ENCODE assay signal across 20 mouse cellular contexts in the genomic region with DNA sequence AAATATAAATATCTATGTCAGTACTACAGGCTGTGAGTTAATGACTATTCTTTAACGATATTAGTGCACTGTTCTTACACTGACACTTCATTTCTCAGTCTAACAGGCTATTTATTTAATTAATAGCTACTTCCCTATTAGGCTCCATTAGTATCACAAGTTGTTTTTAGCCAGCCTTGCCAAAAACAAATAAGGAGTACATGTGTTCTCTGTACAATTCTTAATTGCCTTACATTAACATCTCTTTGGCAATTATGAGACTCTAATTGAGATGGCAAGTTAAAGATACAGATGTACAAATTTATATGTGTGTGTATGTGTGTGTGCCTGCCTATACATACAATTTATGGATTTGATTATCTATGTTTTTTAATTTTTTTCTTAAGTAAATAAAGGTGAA.
DNase-seq lines count a peak whose midpoint lies in the region; ATAC-seq and TF ChIP-seq lines count a peak whose summit lies in the region.
"Had no signal": no experiment of that assay in that cellular context is flagged by ENCODE, and none has a peak within 500 bp of the region (broad histone marks: within the 10 kb centered on the region; RNA-seq: fewer than 3 reads in every experiment).

No protein-coding gene starts in this region.

- 38% methylated on average over 1 of the region's 1 CpGs for WGBS in forebrain, embryonic 13.5 days
- WGBS in forebrain, postnatal 0 days = 32% methylated on average over 1 of the region's 1 CpGs
- 29% methylated on average over 1 of the region's 1 CpGs for WGBS in forebrain, embryonic 16.5 days
- WGBS in forebrain, embryonic 12.5 days = 65% methylated on average over 1 of the region's 1 CpGs

- no peaks in the 10 kb centered on the region for H3K9me3 ChIP-seq in forebrain, embryonic 13.5 days (replicated peaks)
- no peaks in the 10 kb centered on the region for H3K9me3 ChIP-seq in forebrain, postnatal 0 days (ENCODE audit: low read length)
- no peaks in the 10 kb centered on the region for H3K9me3 ChIP-seq in forebrain, embryonic 16.5 days (ENCODE audit: control insufficient read depth, low read length)
- H3K9me3 ChIP-seq in forebrain, embryonic 12.5 days = no peaks in the 10 kb centered on the region
- H3K9me3 ChIP-seq: embryonic facial prominence, embryonic 10.5 days; embryonic facial prominence, embryonic 12.5 days; G1E had no signal

- no peak overlapping the region for H3K27ac ChIP-seq in forebrain, embryonic 13.5 days
- no peak overlapping the region for H3K27ac ChIP-seq in forebrain, postnatal 0 days (ENCODE audit: low read depth, low read length)
- no peak overlapping the region for H3K27ac ChIP-seq in forebrain, embryonic 16.5 days (ENCODE audit: low read length)
- H3K27ac ChIP-seq in forebrain, embryonic 12.5 days = no peak overlapping the region
- H3K27ac ChIP-seq: embryonic facial prominence, embryonic 10.5 days; embryonic facial prominence, embryonic 12.5 days had no signal

- ATAC-seq in forebrain, embryonic 13.5 days = 0 out of 2 replicates have a peak, but pooled peaks have one; percentile 50
- ATAC-seq in forebrain, postnatal 0 days = no peak
- peak; percentile 15; the same call in 1 of the 2 replicates for ATAC-seq in forebrain, embryonic 16.5 days
- ATAC-seq in forebrain, embryonic 12.5 days (ENCODE audit: low FRiP score) = no peak
- ATAC-seq: CD4-positive, CD25-positive, alpha-beta regulatory T cell, adult 4 months; Patski had no signal

- no peaks in the 10 kb centered on the region for H3K36me3 ChIP-seq in forebrain, embryonic 13.5 days (ENCODE audit: poor library complexity, severe bottlenecking)
- H3K36me3 ChIP-seq in forebrain, postnatal 0 days (ENCODE audit: insufficient read depth) = no peaks in the 10 kb centered on the region
- no peaks in the 10 kb centered on the region for H3K36me3 ChIP-seq in forebrain, embryonic 16.5 days (ENCODE audit: control insufficient read depth, insufficient read depth)
- H3K36me3 ChIP-seq in forebrain, embryonic 12.5 days (replicated peaks) = no peaks in the 10 kb centered on the region
- H3K36me3 ChIP-seq: embryonic facial prominence, embryonic 10.5 days; embryonic facial prominence, embryonic 12.5 days; G1E had no signal

- DNase-seq in forebrain, postnatal 0 days = no peak
- DNase-seq in Muller cell, postnatal 12 days (ENCODE audit: inconsistent ontology term) = no peak
- DNase-seq: adrenal gland, adult 2 months; adrenal gland, postnatal 10 days; adrenal gland, postnatal 25 days; B cell, adult 2 months; cerebellum, adult 11-12 months; cerebellum, adult 2 months; cerebellum, adult 9-10 months; cerebellum, postnatal 10 days; cerebellum, postnatal 25 days had no signal

- H3K27me3 ChIP-seq in forebrain, embryonic 13.5 days = no peaks in the 10 kb centered on the region
- no peaks in the 10 kb centered on the region for H3K27me3 ChIP-seq in forebrain, postnatal 0 days (ENCODE audit: insufficient read depth, low read length)
- H3K27me3 ChIP-seq in forebrain, embryonic 16.5 days (replicated peaks; ENCODE audit: control insufficient read depth, insufficient read depth, low read length) = no peaks in the 10 kb centered on the region
- H3K27me3 ChIP-seq in forebrain, embryonic 12.5 days = no peaks in the 10 kb centered on the region
- H3K27me3 ChIP-seq: CH12.LX; embryonic facial prominence, embryonic 12.5 days; Patski had no signal

- no peak overlapping the region for H3K4me3 ChIP-seq in forebrain, embryonic 13.5 days
- no peak overlapping the region for H3K4me3 ChIP-seq in forebrain, postnatal 0 days (ENCODE audit: low read depth, low read length)
- no peak overlapping the region for H3K4me3 ChIP-seq in forebrain, embryonic 16.5 days (replicated peaks; ENCODE audit: low read length)
- no peak overlapping the region for H3K4me3 ChIP-seq in forebrain, embryonic 12.5 days (replicated peaks)
- H3K4me3 ChIP-seq: embryonic facial prominence, embryonic 10.5 days; embryonic facial prominence, embryonic 12.5 days had no signal

- no peaks in the 10 kb centered on the region for H3K4me1 ChIP-seq in forebrain, embryonic 13.5 days
- H3K4me1 ChIP-seq in forebrain, postnatal 0 days (ENCODE audit: insufficient read depth) = no peaks in the 10 kb centered on the region
- H3K4me1 ChIP-seq in forebrain, embryonic 16.5 days (replicated peaks; ENCODE audit: control insufficient read depth, insufficient read depth, low read length) = no peaks in the 10 kb centered on the region
- H3K4me1 ChIP-seq in forebrain, embryonic 12.5 days = no peaks in the 10 kb centered on the region
- H3K4me1 ChIP-seq: embryonic facial prominence, embryonic 10.5 days; embryonic facial prominence, embryonic 12.5 days had no signal

- TF ChIP-seq CTCF in forebrain, postnatal 0 days (IDR thresholded peaks at IDR 0.05; ENCODE audit: low read depth) = no peak

- H3K4me2 ChIP-seq in forebrain, embryonic 13.5 days = no peak overlapping the region
- no peak overlapping the region for H3K4me2 ChIP-seq in forebrain, postnatal 0 days (ENCODE audit: low read depth)
- no peak overlapping the region for H3K4me2 ChIP-seq in forebrain, embryonic 16.5 days (ENCODE audit: low read length)
- no peak overlapping the region for H3K4me2 ChIP-seq in forebrain, embryonic 12.5 days
- H3K4me2 ChIP-seq: embryonic facial prominence, embryonic 12.5 days had no signal

- no peak overlapping the region for H3K9ac ChIP-seq in forebrain, embryonic 13.5 days
- H3K9ac ChIP-seq in forebrain, postnatal 0 days = no peak overlapping the region
- H3K9ac ChIP-seq in forebrain, embryonic 16.5 days (replicated peaks; ENCODE audit: low read depth, low read length) = no peak overlapping the region
- H3K9ac ChIP-seq in forebrain, embryonic 12.5 days = no peak overlapping the region
- H3K9ac ChIP-seq: embryonic facial prominence, embryonic 12.5 days had no signal

Comparison
In these comparisons a context has a peak if more than half of its experiments do, and no peak if none do; other contexts are left out.
1. ATAC-seq: peak in forebrain, embryonic 13.5 days (single experiment) and forebrain, embryonic 16.5 days (single experiment); none in forebrain, postnatal 0 days (single experiment) and forebrain, embryonic 12.5 days (single experiment).